Mouse (Mus musculus): Measurements from ENCODE around the gene Dab2ip.

DNA sequence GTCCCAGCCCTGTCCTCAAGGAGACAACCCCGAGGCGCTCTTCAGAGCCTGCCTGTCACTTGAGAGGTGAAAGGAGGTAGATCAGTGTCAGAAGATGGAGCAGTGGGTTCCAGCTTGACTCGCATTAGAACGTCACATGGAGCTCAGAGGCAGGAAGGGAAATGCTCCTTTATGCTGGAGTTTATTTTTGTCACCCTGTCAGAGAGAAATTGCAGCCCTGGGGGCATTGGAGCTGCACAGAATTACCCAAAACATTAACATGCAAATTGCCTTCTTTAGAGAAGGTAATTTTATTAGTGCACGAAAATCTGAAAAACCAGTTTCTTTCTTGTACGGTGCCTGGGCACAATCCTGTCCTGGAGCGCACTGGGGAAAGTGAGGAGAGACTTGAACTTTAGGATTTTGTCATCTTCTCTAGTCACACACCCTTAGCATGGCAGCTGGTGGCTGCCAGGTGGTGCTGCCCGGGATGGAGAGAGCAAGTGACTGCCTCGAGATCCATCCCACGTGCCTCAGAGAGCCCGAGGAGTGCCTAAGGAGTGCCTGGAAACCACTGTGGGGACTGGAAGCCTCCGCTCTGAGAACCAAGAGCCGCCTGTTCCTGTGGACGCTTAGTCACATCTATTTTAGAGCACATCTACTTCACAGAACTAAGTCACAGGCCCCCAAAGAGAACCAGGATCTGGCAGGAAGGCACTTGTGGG, 209.9 kb downstream of the Dab2ip start:
- TF ChIP-seq POLR2A (IDR thresholded peaks at IDR 0.05; ENCODE audit: borderline replicate concordance, low read depth, low read length): no peak
- TF ChIP-seq CTCF (IDR thresholded peaks at IDR 0.05; ENCODE audit: low read depth, low read length): no peak
